Mouse (Mus musculus) MEL (cell line): Measurements from ENCODE around the gene Rab44. TPM values are rescaled to one million over a fixed set of nuclear protein-coding genes. Genes with fewer than 3 reads are reported as not detected.

Experiments used
- DNase-seq: peaks from one replicate; pipeline ENCODE4 v3.0.0; 2011; ENCODE audit warnings: low read depth, low spot score
- H3K27ac ChIP-seq: 2 replicates; pipeline ENCODE4 v1.5.1; 2012; ENCODE audit warnings: low read depth, mild to moderate bottlenecking, control low read depth, low read length, moderate library complexity; ENCODE audit not compliant: control insufficient read depth
- H3K27me3 ChIP-seq, 2 experiments: fragments of 150-350 bp in 1 of 2; sonication (generic) in 1 of 2; 2 replicates each; pipeline ENCODE4 v1.6.1; 2012; ENCODE audit warnings: low read length in 2 of 2, mild to moderate bottlenecking in 2 of 2, improper control_type of control experiment in 1 of 2, moderate library complexity in 1 of 2; ENCODE audit not compliant: insufficient read depth in 2 of 2, control insufficient read depth in 1 of 2
- H3K36me3 ChIP-seq, 2 experiments: 2 replicates each; pipeline ENCODE4 v1.6.1; 2012 to 2014; ENCODE audit warnings: low read length in 2 of 2, improper control_type of control experiment in 1 of 2, inconsistent platforms in 1 of 2, mild to moderate bottlenecking in 1 of 2; ENCODE audit not compliant: insufficient read depth in 2 of 2, control insufficient read depth in 1 of 2
- H3K4me1 ChIP-seq, 2 experiments: fragments of 150-350 bp in 1 of 2; sonication (generic) in 1 of 2; 2 replicates each; pipeline ENCODE4 v1.6.1; 2012; ENCODE audit warnings: low read length in 2 of 2, improper control_type of control experiment in 1 of 2, mild to moderate bottlenecking in 1 of 2; ENCODE audit not compliant: insufficient read depth in 2 of 2, control insufficient read depth in 1 of 2
- H3K4me3 ChIP-seq, 2 experiments: fragments of 150-350 bp in 1 of 2; sonication (generic) in 1 of 2; 2 replicates each; pipeline ENCODE4 v1.5.1; 2012; ENCODE audit warnings: low read depth in 2 of 2, low read length in 2 of 2, mild to moderate bottlenecking in 2 of 2, moderate library complexity in 2 of 2, control low read depth in 1 of 2, improper control_type of control experiment in 1 of 2; ENCODE audit not compliant: control insufficient read depth in 1 of 2, insufficient read depth in 1 of 2
- H3K79me2 ChIP-seq: 2 replicates; pipeline ENCODE4 v1.6.1; 2012; ENCODE audit warnings: mild to moderate bottlenecking, low read length, moderate library complexity; ENCODE audit not compliant: control insufficient read depth, poor library complexity, insufficient read depth
- H3K9ac ChIP-seq: 2 replicates; pipeline ENCODE4 v1.6.1; 2012; ENCODE audit warnings: low read depth, mild to moderate bottlenecking, control low read depth, low read length, moderate library complexity; ENCODE audit not compliant: control insufficient read depth, poor library complexity, severe bottlenecking
- H3K9me3 ChIP-seq: fragments of 150-350 bp; sonication (generic); replicated peaks from 2 replicates; pipeline ENCODE4 v1.6.1; 2012; ENCODE audit warnings: mild to moderate bottlenecking, low read length, improper control_type of control experiment, moderate library complexity; ENCODE audit not compliant: insufficient read depth
- BHLHE40 ChIP-seq: IDR thresholded peaks from 2 replicates; pipeline ENCODE4 v1.6.1; 2012; ENCODE audit warnings: low read depth, mild to moderate bottlenecking, inconsistent platforms, low read length, improper control_type of control experiment, borderline replicate concordance
- CHD2 ChIP-seq: IDR thresholded peaks from 2 replicates; pipeline ENCODE4 v1.6.1; 2011; ENCODE audit warnings: low read length, improper control_type of control experiment
- CTCF ChIP-seq, 3 experiments: IDR thresholded peaks in 2 of 3; conservative IDR thresholded peaks in 1 of 3; 2 replicates each; pipeline ENCODE4 v1.5.1; 2011 to 2012; ENCODE audit warnings: low read length in 3 of 3, low read depth in 2 of 3, mild to moderate bottlenecking in 2 of 3, improper control_type of control experiment in 1 of 3, inconsistent platforms in 1 of 3, mixed read lengths in 1 of 3, moderate library complexity in 1 of 3; ENCODE audit not compliant: control insufficient read depth in 1 of 3, insufficient read depth in 1 of 3, poor library complexity in 1 of 3, severe bottlenecking in 1 of 3
- EP300 ChIP-seq, 2 experiments: IDR thresholded peaks; 2 replicates each; pipeline ENCODE4 v1.6.1; 2011; ENCODE audit warnings: improper control_type of control experiment in 2 of 2, low read length in 2 of 2, low read depth in 1 of 2, mild to moderate bottlenecking in 1 of 2
- JUND ChIP-seq: IDR thresholded peaks from 2 replicates; pipeline ENCODE4 v1.6.1; 2011; ENCODE audit warnings: low read depth, mild to moderate bottlenecking, improper control_type of control experiment, low read length
- MAZ ChIP-seq: IDR thresholded peaks from 2 replicates; pipeline ENCODE4 v1.6.1; 2012; ENCODE audit warnings: low read depth, mild to moderate bottlenecking, inconsistent platforms, low read length, improper control_type of control experiment
- NRF1 ChIP-seq: IDR thresholded peaks from 2 replicates; pipeline ENCODE4 v1.6.1; 2014; ENCODE audit warnings: low read depth, mild to moderate bottlenecking, inconsistent platforms, low read length, improper control_type of control experiment, moderate library complexity; ENCODE audit not compliant: poor library complexity, insufficient read depth, severe bottlenecking
- POLR2AphosphoS5 ChIP-seq: IDR thresholded peaks from 2 replicates; pipeline ENCODE4 v1.6.1; 2012; ENCODE audit warnings: low read depth, borderline replicate concordance, mild to moderate bottlenecking, inconsistent platforms, low read length, moderate library complexity, mixed read lengths
- TBP ChIP-seq: IDR thresholded peaks from 2 replicates; pipeline ENCODE4 v1.8.0; 2011; ENCODE audit warnings: low read depth, low read length, improper control_type of control experiment
- TCF12 ChIP-seq: IDR thresholded peaks from 2 replicates; pipeline ENCODE4 v1.6.1; 2014; ENCODE audit warnings: low read depth, mild to moderate bottlenecking, inconsistent platforms, low read length, improper control_type of control experiment, moderate library complexity
- USF1 ChIP-seq: IDR thresholded peaks from 2 replicates; pipeline ENCODE4 v1.6.1; 2014; ENCODE audit warnings: low read depth, mild to moderate bottlenecking, inconsistent platforms, low read length, improper control_type of control experiment, moderate library complexity
- ZMIZ1 ChIP-seq: IDR thresholded peaks from 2 replicates; pipeline ENCODE4 v1.6.1; 2012; ENCODE audit warnings: low read depth, mild to moderate bottlenecking, inconsistent platforms, low read length, improper control_type of control experiment, moderate library complexity
- ZNF384 ChIP-seq: IDR thresholded peaks from 2 replicates; pipeline ENCODE4 v1.6.1; 2012; ENCODE audit warnings: low read depth, mild to moderate bottlenecking, inconsistent platforms, low read length, improper control_type of control experiment
- polyA plus RNA-seq, 2 experiments: library from polyadenylated mRNA; stranded (reverse) in 1 of 2; unstranded in 1 of 2; fragments of >175 nt in 1 of 2; fragments of >200 nt in 1 of 2; gene quantifications; 2 replicates each; pipeline versions ENCODE4 v1.2.1 to v1.2.4; 2012; ENCODE audit warnings: low replicate concordance in 2 of 2, low read depth in 1 of 2; ENCODE audit not compliant: insufficient read length in 2 of 2, insufficient read depth in 1 of 2, missing spikeins in 1 of 2
- total RNA-seq: library from RNA; depleted of rRNA; stranded (reverse); fragments of 300-350 nt; gene quantifications from 2 replicates; pipeline ENCODE4 v1.2.3, GENCODE M21; 2012

Gene Rab44
- total and polyA plus RNA-seq, 3 experiments: 7.0 to 9.5 TPM; not detected in 1

DNA sequence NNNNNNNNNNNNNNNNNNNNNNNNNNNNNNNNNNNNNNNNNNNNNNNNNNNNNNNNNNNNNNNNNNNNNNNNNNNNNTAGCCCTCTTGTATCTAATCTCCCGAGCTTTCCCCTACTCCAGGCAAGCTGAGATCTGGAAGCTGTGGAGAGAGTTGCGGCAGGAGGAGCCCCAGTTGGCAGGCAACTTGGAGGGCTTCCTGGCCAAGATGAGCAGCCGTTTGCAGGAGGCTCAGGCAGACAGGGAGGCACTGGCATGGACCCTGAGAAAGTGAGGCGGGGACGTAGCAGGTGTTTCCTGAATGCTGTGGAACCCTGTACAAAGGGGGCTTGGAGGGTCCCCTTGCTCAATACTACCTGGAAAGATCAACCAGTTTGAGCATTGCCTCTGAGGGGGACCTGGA is 21.1 kb downstream of the Rab44 start:
- no peak for DNase-seq
- H3K9me3 ChIP-seq: no peaks in the 10 kb centered on the region
- H3K4me3 ChIP-seq: no peak overlapping the region
- no peaks in the 10 kb centered on the region for H3K27me3 ChIP-seq
- no peak overlapping the region for H3K27ac ChIP-seq
- TF ChIP-seq BHLHE40 (no peak), NRF1 (no peak), EP300 (IDR thresholded peaks at IDR 0.05; ENCODE audit: low read depth in 1 of 2, low read length in 2 of 2) (no peak), TCF12 (no peak), TBP (no peak), CTCF (IDR thresholded peaks at IDR 0.05 in 2 of 3, conservative IDR thresholded peaks at IDR 0.05 in 1 of 3; ENCODE audit: control insufficient read depth in 1 of 3, insufficient read depth in 1 of 3, low read depth in 2 of 3, low read length in 3 of 3, poor library complexity in 1 of 3, severe bottlenecking in 1 of 3) (no peak), ZMIZ1 (no peak), POLR2AphosphoS5 (no peak)
- no peaks in the 10 kb centered on the region for H3K79me2 ChIP-seq
- H3K4me1 ChIP-seq: 0 out of 4 replicates have a peak, but pooled peaks cover 0 to 3% of the 10 kb centered on the region in 2 experiments
- no peak overlapping the region for H3K9ac ChIP-seq
- H3K36me3 ChIP-seq: no peaks in the 10 kb centered on the region; a peak in 2 of 4 replicates

DNA sequence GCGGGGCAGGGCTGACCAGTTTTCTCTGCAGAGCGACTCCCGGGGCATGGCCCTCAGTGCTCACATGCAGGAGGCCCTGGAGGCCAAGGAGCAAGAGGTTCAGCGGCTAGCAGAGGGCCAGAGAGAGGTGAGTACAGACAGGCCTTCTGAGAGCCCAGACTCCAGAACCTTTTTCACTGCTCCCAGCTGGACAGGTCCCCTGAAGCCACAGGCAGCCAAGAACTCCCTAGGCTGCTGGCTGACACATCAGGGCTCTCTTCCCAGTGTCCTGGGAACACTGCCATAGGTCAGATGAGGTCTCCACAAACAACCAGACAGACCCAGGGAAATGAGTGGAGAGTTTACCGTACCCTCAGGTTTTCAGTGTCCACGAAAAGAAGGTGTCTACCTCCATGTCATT is 22.3 kb downstream of the Rab44 start:
- DNase-seq: no peak
- no peaks in the 10 kb centered on the region for H3K79me2 ChIP-seq
- no peak overlapping the region for H3K27ac ChIP-seq
- H3K4me3 ChIP-seq: no peak overlapping the region
- H3K36me3 ChIP-seq: peaks cover 0 to 5% of the 10 kb centered on the region in 2 experiments; a peak in 2 of 4 replicates
- TF ChIP-seq CTCF (IDR thresholded peaks at IDR 0.05 in 2 of 3, conservative IDR thresholded peaks at IDR 0.05 in 1 of 3; ENCODE audit: control insufficient read depth in 1 of 3, insufficient read depth in 1 of 3, low read depth in 2 of 3, low read length in 3 of 3, poor library complexity in 1 of 3, severe bottlenecking in 1 of 3) (no peak), MAZ (no peak), USF1 (no peak)
- TF ChIP-seq, all 39 proteins: peak for 0
- H3K4me1 ChIP-seq: peaks cover 5 to 12% of the 10 kb centered on the region in 2 experiments
- no peak overlapping the region for H3K9ac ChIP-seq
- H3K9me3 ChIP-seq: no peaks in the 10 kb centered on the region
- H3K27me3 ChIP-seq: no peaks in the 10 kb centered on the region

GRCm38 (mm10) chr17:29137906-29138305 is 24.0 kb downstream of the Rab44 start:
- peaks cover 11 to 29% of the 10 kb centered on the region in 2 experiments for H3K4me1 ChIP-seq
- no peak for DNase-seq
- no peaks in the 10 kb centered on the region for H3K79me2 ChIP-seq
- no peak overlapping the region for H3K4me3 ChIP-seq
- no peak overlapping the region for H3K27ac ChIP-seq
- TF ChIP-seq JUND: no peak
- TF ChIP-seq ZNF384: no peak
- TF ChIP-seq POLR2AphosphoS5: no peak
- no peak for TF ChIP-seq CHD2
- TF ChIP-seq, all 39 proteins: peak for 0
- peaks cover 0 to 17% of the 10 kb centered on the region in 2 experiments; a peak in 2 of 4 replicates for H3K36me3 ChIP-seq
- H3K27me3 ChIP-seq: no peaks in the 10 kb centered on the region
- no peaks in the 10 kb centered on the region for H3K9me3 ChIP-seq
- no peak overlapping the region for H3K9ac ChIP-seq
